Mouse (Mus musculus): ENCODE results near the gene Lrrc4c. TPM values are rescaled to one million over a fixed set of nuclear protein-coding genes. Genes with fewer than 3 reads are reported as not detected.

The Lrrc4c gene
- polyA plus RNA-seq, 1 experiment from 2014 or later = 38.0 TPM

- H3K27me3 ChIP-seq (replicated peaks) = no peaks in the 10 kb centered on the region
- no peaks in the 10 kb centered on the region for H3K36me3 ChIP-seq
- no peak overlapping the region for H3K27ac ChIP-seq (replicated peaks)
- no peaks in the 10 kb centered on the region for H3K4me1 ChIP-seq
- no peak overlapping the region for H3K9ac ChIP-seq (replicated peaks)
- H3K4me2 ChIP-seq = no peak overlapping the region
- no peaks in the 10 kb centered on the region for H3K9me3 ChIP-seq (replicated peaks)
- ATAC-seq (ENCODE audit: low FRiP score) = no peak
- no peak overlapping the region for H3K4me3 ChIP-seq (replicated peaks)
These were observed 1119.8 kb downstream of the Lrrc4c start for GRCm38 (mm10) chr2:97437767-97438166.

GRCm38 (mm10) chr2:97463573-97463972 lies 1145.6 kb downstream of the Lrrc4c start:
- H3K36me3 ChIP-seq = no peaks in the 10 kb centered on the region
- ATAC-seq (ENCODE audit: low FRiP score) = no peak
- no peak overlapping the region for H3K27ac ChIP-seq (replicated peaks)
- no peaks in the 10 kb centered on the region for H3K27me3 ChIP-seq (replicated peaks)
- no peak overlapping the region for H3K4me2 ChIP-seq
- H3K9me3 ChIP-seq (replicated peaks) = no peaks in the 10 kb centered on the region
- H3K4me1 ChIP-seq = 0 out of 2 replicates have a peak, but pooled peaks cover 3% of the 10 kb centered on the region
- no peak overlapping the region for H3K9ac ChIP-seq (replicated peaks)
- no peak overlapping the region for H3K4me3 ChIP-seq (replicated peaks)

GRCm38 (mm10) chr2:97466243-97466793 lies 1148.3 kb downstream of the Lrrc4c start:
- Histone ChIP-seq H3K36me3 (no peaks in the 10 kb centered on the region), H3K27me3 (replicated peaks) (no peaks in the 10 kb centered on the region), H3K27ac (replicated peaks) (peak overlapping the region; percentile 94), H3K4me2 (peak overlapping the region; percentile 72), H3K4me1 (peaks cover 15% of the 10 kb centered on the region), H3K9ac (replicated peaks) (peak overlapping the region; percentile 60), H3K4me3 (replicated peaks) (peak overlapping the region; percentile 63), H3K9me3 (replicated peaks) (no peaks in the 10 kb centered on the region)
- WGBS = under 1% methylated on average over 25 of the region's 25 CpGs
- peak; percentile 90 for ATAC-seq (ENCODE audit: low FRiP score)

- H3K36me3 ChIP-seq = no peaks in the 10 kb centered on the region
- 0% methylated on average over 26 of the region's 26 CpGs for WGBS
These were observed 1149.1 kb downstream of the Lrrc4c start for GRCm38 (mm10) chr2:97467031-97467549.

GRCm38 (mm10) chr2:97467664-97468063 lies 1149.7 kb downstream of the Lrrc4c start:
- Histone ChIP-seq H3K27ac (replicated peaks) (peak overlapping the region; percentile 94), H3K4me2 (peak overlapping the region; percentile 72), H3K9ac (replicated peaks) (peak overlapping the region; percentile 60), H3K27me3 (replicated peaks) (no peaks in the 10 kb centered on the region), H3K36me3 (no peaks in the 10 kb centered on the region), H3K4me3 (replicated peaks) (peak overlapping the region; percentile 63), H3K9me3 (replicated peaks) (no peaks in the 10 kb centered on the region), H3K4me1 (peaks cover 15% of the 10 kb centered on the region)
- 5% methylated on average over 8 of the region's 8 CpGs for WGBS
- ATAC-seq (ENCODE audit: low FRiP score) = no peak

More at GRCm38 (mm10) chr2:97467031-97467549, 1149.1 kb downstream of the Lrrc4c start:
- Histone ChIP-seq H3K9ac (replicated peaks) (peak overlapping the region; percentile 60), H3K27ac (replicated peaks) (peak overlapping the region; percentile 94), H3K9me3 (replicated peaks) (no peaks in the 10 kb centered on the region), H3K4me3 (replicated peaks) (peak overlapping the region; percentile 63), H3K27me3 (replicated peaks) (no peaks in the 10 kb centered on the region), H3K4me2 (peak overlapping the region; percentile 72), H3K4me1 (peaks cover 15% of the 10 kb centered on the region)
- ATAC-seq (ENCODE audit: low FRiP score) = peak; percentile 82

- no peaks in the 10 kb centered on the region for H3K36me3 ChIP-seq
- peak overlapping the region; percentile 72 for H3K4me2 ChIP-seq
- no peaks in the 10 kb centered on the region for H3K9me3 ChIP-seq (replicated peaks)
- peak overlapping the region; percentile 63 for H3K4me3 ChIP-seq (replicated peaks)
- no peaks in the 10 kb centered on the region for H3K27me3 ChIP-seq (replicated peaks)
- H3K27ac ChIP-seq (replicated peaks) = peak overlapping the region; percentile 67
- no peak for ATAC-seq (ENCODE audit: low FRiP score)
- peaks cover 15% of the 10 kb centered on the region for H3K4me1 ChIP-seq
- WGBS = 20% methylated on average over 5 of the region's 5 CpGs
- H3K9ac ChIP-seq (replicated peaks) = peak overlapping the region; percentile 60
These were observed 1150.4 kb downstream of the Lrrc4c start for GRCm38 (mm10) chr2:97468372-97468771.

- H3K4me2 ChIP-seq = peak overlapping the region; percentile 72
- H3K9me3 ChIP-seq (replicated peaks) = no peaks in the 10 kb centered on the region
- no peak for ATAC-seq (ENCODE audit: low FRiP score)
- no peaks in the 10 kb centered on the region for H3K36me3 ChIP-seq
- 55% methylated on average over 2 of the region's 2 CpGs for WGBS
- H3K27me3 ChIP-seq (replicated peaks) = no peaks in the 10 kb centered on the region
- peak overlapping the region; percentile 63 for H3K4me3 ChIP-seq (replicated peaks)
- H3K9ac ChIP-seq (replicated peaks) = no peak overlapping the region; the same call in 1 of the 2 replicates
- H3K27ac ChIP-seq (replicated peaks) = no peak overlapping the region
- H3K4me1 ChIP-seq = peaks cover 15% of the 10 kb centered on the region
These were observed 1151.4 kb downstream of the Lrrc4c start for GRCm38 (mm10) chr2:97469396-97469795.

GRCm38 (mm10) chr2:97478175-97478924 lies 1160.4 kb downstream of the Lrrc4c start:
- H3K4me1 ChIP-seq = peaks cover 14% of the 10 kb centered on the region
- H3K9ac ChIP-seq (replicated peaks) = no peak overlapping the region

GRCm38 (mm10) chr2:97478925-97479298 lies 1160.9 kb downstream of the Lrrc4c start:
- peak; percentile 76 for ATAC-seq (ENCODE audit: low FRiP score)
- peak overlapping the region; percentile 21 for H3K4me3 ChIP-seq (replicated peaks)
- 28% methylated on average over 4 of the region's 4 CpGs for WGBS

More at GRCm38 (mm10) chr2:97478175-97478924, 1160.4 kb downstream of the Lrrc4c start:
- Histone ChIP-seq H3K9me3 (replicated peaks) (no peaks in the 10 kb centered on the region), H3K36me3 (no peaks in the 10 kb centered on the region), H3K27me3 (replicated peaks) (no peaks in the 10 kb centered on the region), H3K4me3 (replicated peaks) (peak overlapping the region; percentile 21), H3K4me2 (peak overlapping the region; percentile 51), H3K27ac (replicated peaks) (peak overlapping the region; percentile 75)
- peak; percentile 89 for ATAC-seq (ENCODE audit: low FRiP score)
- WGBS = 26% methylated on average over 10 of the region's 10 CpGs

GRCm38 (mm10) chr2:97484990-97485389 lies 1167.0 kb downstream of the Lrrc4c start:
- ATAC-seq (ENCODE audit: low FRiP score) = no peak
- H3K27ac ChIP-seq (replicated peaks) = peak overlapping the region; percentile 33; the same call in 1 of the 2 replicates
- peaks cover 17% of the 10 kb centered on the region for H3K4me1 ChIP-seq
- no peak overlapping the region for H3K4me3 ChIP-seq (replicated peaks)
- 34% methylated on average over 1 of the region's 1 CpGs for WGBS
- no peak overlapping the region for H3K4me2 ChIP-seq
- no peaks in the 10 kb centered on the region for H3K36me3 ChIP-seq
- H3K27me3 ChIP-seq (replicated peaks) = no peaks in the 10 kb centered on the region
- no peak overlapping the region for H3K9ac ChIP-seq (replicated peaks)
- H3K9me3 ChIP-seq (replicated peaks) = no peaks in the 10 kb centered on the region

More at GRCm38 (mm10) chr2:97478925-97479298, 1160.9 kb downstream of the Lrrc4c start:
- Histone ChIP-seq H3K36me3 (no peaks in the 10 kb centered on the region), H3K27ac (replicated peaks) (peak overlapping the region; percentile 75), H3K4me2 (peak overlapping the region; percentile 51), H3K4me1 (peaks cover 14% of the 10 kb centered on the region), H3K9ac (replicated peaks) (no peak overlapping the region), H3K27me3 (replicated peaks) (no peaks in the 10 kb centered on the region), H3K9me3 (replicated peaks) (no peaks in the 10 kb centered on the region)

- ATAC-seq (ENCODE audit: low FRiP score) = no peak
- 59% methylated on average over 2 of the region's 2 CpGs for WGBS
- no peaks in the 10 kb centered on the region for H3K9me3 ChIP-seq (replicated peaks)
These were observed 1167.6 kb downstream of the Lrrc4c start for GRCm38 (mm10) chr2:97485609-97486008.

GRCm38 (mm10) chr2:97487567-97487966 lies 1169.6 kb downstream of the Lrrc4c start:
- 19% methylated on average over 5 of the region's 5 CpGs for WGBS
- Histone ChIP-seq H3K4me2 (no peak overlapping the region), H3K27ac (replicated peaks) (peak overlapping the region; percentile 20; the same call in 1 of the 2 replicates), H3K36me3 (no peaks in the 10 kb centered on the region), H3K4me3 (replicated peaks) (no peak overlapping the region), H3K27me3 (replicated peaks) (no peaks in the 10 kb centered on the region), H3K9ac (replicated peaks) (no peak overlapping the region), H3K4me1 (peaks cover 17% of the 10 kb centered on the region), H3K9me3 (replicated peaks) (no peaks in the 10 kb centered on the region)
- ATAC-seq (ENCODE audit: low FRiP score) = peak; percentile 55; the same call in 1 of the 2 replicates

More at GRCm38 (mm10) chr2:97485609-97486008, 1167.6 kb downstream of the Lrrc4c start:
- Histone ChIP-seq H3K4me3 (replicated peaks) (no peak overlapping the region), H3K36me3 (no peaks in the 10 kb centered on the region), H3K4me2 (no peak overlapping the region), H3K27me3 (replicated peaks) (no peaks in the 10 kb centered on the region), H3K9ac (replicated peaks) (no peak overlapping the region), H3K4me1 (peaks cover 17% of the 10 kb centered on the region), H3K27ac (replicated peaks) (peak overlapping the region; percentile 33; the same call in 1 of the 2 replicates)

All from neural tube, embryonic 15.5 days (tissue).